In genomic region chr13:45802620-45803410, GRCm38 (mm10) we compare ENCODE assay signal across 9 mouse cellular contexts.
DNase-seq lines count a peak whose midpoint lies in the region; TF ChIP-seq lines count a peak whose summit lies in the region.
"Had no signal": no experiment of that assay in that cellular context is flagged by ENCODE, and none has a peak within 500 bp of the region (broad histone marks: within the 10 kb centered on the region; RNA-seq: fewer than 3 reads in every experiment).

No protein-coding gene starts in this region.

- peak; percentile 76 for DNase-seq in heart, adult 18-20 months
- DNase-seq in heart, embryonic 10.5 days (ENCODE audit: low spot score), result no peak
- peak; percentile 13 for DNase-seq in thymus, postnatal 14 days
- DNase-seq in thymus, adult 2 months, result no peak
- DNase-seq in induced T-regulatory cell, adult 2 months (ENCODE audit: low read depth), result peak; percentile 28
- peak; percentile 22 for DNase-seq in thymus, postnatal 4 days
- DNase-seq in layer of hippocampus, adult 2 months (ENCODE audit: low spot score in 2 of 2), result no peak
- DNase-seq in gastrocnemius, adult 8-10 months (ENCODE audit: low spot score in 2 of 2), result no peak
- DNase-seq: lung, embryonic 14.5 days had no signal

- H3K27me3 ChIP-seq in heart, embryonic 10.5 days (ENCODE audit: insufficient read depth, poor library complexity, severe bottlenecking), result no peaks in the 10 kb centered on the region
- no peaks in the 10 kb centered on the region for H3K27me3 ChIP-seq in thymus, adult 2 months (ENCODE audit: control insufficient read depth, insufficient read depth, low read length)

- H3K4me1 ChIP-seq in heart, embryonic 10.5 days, result peaks cover 16% of the 10 kb centered on the region
- no peaks in the 10 kb centered on the region for H3K4me1 ChIP-seq in thymus, adult 2 months (replicated peaks; ENCODE audit: control insufficient read depth, insufficient read depth, low read length)

- H3K27ac ChIP-seq in heart, embryonic 10.5 days, result no peak overlapping the region
- H3K27ac ChIP-seq in thymus, adult 2 months (ENCODE audit: control insufficient read depth, insufficient read depth, low read length), result no peak overlapping the region
- no peak overlapping the region for H3K27ac ChIP-seq in layer of hippocampus, adult 2 months

- no peak for TF ChIP-seq POLR2A in thymus, adult 2 months (IDR thresholded peaks at IDR 0.05; ENCODE audit: control insufficient read depth, extremely low read depth, insufficient read depth, low read length, poor library complexity)

- H3K9me3 ChIP-seq in heart, embryonic 10.5 days, result no peaks in the 10 kb centered on the region

- no peaks in the 10 kb centered on the region for H3K36me3 ChIP-seq in heart, embryonic 10.5 days
- no peaks in the 10 kb centered on the region for H3K36me3 ChIP-seq in thymus, adult 2 months (ENCODE audit: control insufficient read depth, insufficient read depth, low read length)

- no peak for TF ChIP-seq CTCF in thymus, adult 2 months (IDR thresholded peaks at IDR 0.05; ENCODE audit: borderline replicate concordance, control insufficient read depth, extremely low read depth, insufficient read depth, low read length, poor library complexity)
- no peak for TF ChIP-seq CTCF in layer of hippocampus, adult 2 months (conservative IDR thresholded peaks at IDR 0.05)

- H3K4me3 ChIP-seq in heart, embryonic 10.5 days, result no peak overlapping the region
- H3K4me3 ChIP-seq in thymus, adult 2 months (ENCODE audit: control insufficient read depth, insufficient read depth, low read length), result no peak overlapping the region
- no peak overlapping the region for H3K4me3 ChIP-seq in layer of hippocampus, adult 2 months

- 90% methylated on average over 15 of the region's 15 CpGs for WGBS in heart, embryonic 10.5 days
- WGBS in thymus, adult 2 months, result 93% methylated on average over 15 of the region's 15 CpGs

Comparison
In these comparisons a context has a peak if more than half of its experiments do, and no peak if none do; other contexts are left out.
1. DNase-seq: peak in heart, adult 18-20 months (2 of 2), thymus, postnatal 14 days (single experiment), induced T-regulatory cell, adult 2 months (single experiment) and thymus, postnatal 4 days (single experiment); none in heart, embryonic 10.5 days (single experiment), thymus, adult 2 months (single experiment), layer of hippocampus, adult 2 months (0 of 2) and gastrocnemius, adult 8-10 months (0 of 2).